Mouse (Mus musculus) E14TG2a.4 (cell line): ENCODE results near the gene Gm28035.

Source experiments
- CTCF ChIP-seq: conservative IDR thresholded peaks from 2 replicates; pipeline ENCODE4 v1.5.1; 2014; ENCODE audit warnings: low read length
- NANOG ChIP-seq: IDR thresholded peaks from 2 replicates; pipeline ENCODE4 v1.6.1; 2014; ENCODE audit warnings: borderline replicate concordance, low read length, mixed read lengths
- POU5F1 ChIP-seq: IDR thresholded peaks from 2 replicates; pipeline ENCODE4 v1.6.1; 2014; ENCODE audit warnings: low read length, borderline replicate concordance

DNA sequence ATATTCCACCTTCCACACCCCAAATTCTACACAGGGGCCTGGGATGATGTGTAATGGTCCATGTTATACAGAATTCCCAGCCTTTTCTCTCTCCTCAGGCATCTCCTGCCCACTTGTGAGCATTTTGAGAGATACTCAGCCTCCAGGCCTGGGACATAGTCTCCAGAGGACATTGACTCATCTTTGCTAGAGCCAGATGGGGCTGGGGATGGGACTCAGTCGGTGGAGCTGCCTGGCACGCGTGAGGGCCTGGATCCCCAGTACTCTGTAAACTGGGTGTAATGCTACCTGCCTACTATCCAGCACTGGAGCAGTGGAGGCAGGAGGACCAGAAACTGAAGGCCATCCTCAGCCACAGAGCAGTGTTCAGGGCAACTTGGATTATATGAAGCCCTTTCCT lies 8.8 kb downstream of the Gm28035 start:
- no peak for TF ChIP-seq CTCF
- no peak for TF ChIP-seq NANOG
- TF ChIP-seq POU5F1, result no peak
